Mouse (Mus musculus) retina, postnatal 1 day (tissue): Measurements from ENCODE around the gene Ski.
"Not testable (repeated sequence)": the region's sequence is repeated elsewhere in the genome, so short reads cannot be mapped to it uniquely, and the experiment has no call there.

Source experiments
- DNase-seq: peaks from one replicate; pipeline ENCODE4 v3.0.0-alpha.2; 2012

Gene Ski

DNA sequence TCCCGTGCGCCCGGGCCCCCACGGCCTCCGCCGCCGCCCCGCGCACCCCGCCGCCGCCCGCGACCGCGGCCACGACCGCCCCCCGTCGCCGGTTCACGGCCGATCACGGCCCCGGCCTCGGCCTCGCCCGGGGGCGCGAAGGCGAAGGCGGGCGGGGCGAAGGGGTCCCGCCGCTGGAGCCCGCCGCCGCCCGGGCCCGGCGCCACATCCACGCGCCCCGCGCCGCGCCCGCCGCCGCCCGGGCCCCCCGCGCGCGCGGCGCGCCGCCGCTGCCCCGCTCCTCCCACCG, at the start of gene Ski:
Gene Ski (minus strand): TSS at position 41 of the 289 bp plus-strand sequence.
- no peak for DNase-seq

DNA sequence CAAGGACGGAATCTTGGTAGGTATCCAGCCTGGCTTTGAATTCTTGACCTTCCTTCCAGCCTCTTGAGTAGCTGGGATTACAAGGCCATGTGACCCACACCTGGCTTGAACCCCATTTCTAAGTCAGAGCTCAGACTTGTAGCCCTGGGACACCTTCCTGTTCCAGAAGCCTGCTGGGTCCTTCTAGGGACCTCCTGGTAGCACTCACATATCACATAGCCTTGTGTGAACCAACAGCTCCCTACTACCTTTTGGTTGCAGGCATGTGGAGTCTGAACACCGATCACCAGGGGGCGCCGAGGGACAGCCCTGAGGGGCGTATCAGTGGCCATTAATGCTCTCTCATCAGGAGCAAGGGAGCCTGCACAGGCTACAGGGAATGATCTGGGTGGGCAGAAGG, 46.0 kb upstream of the Ski start:
- DNase-seq: peak; percentile 53

DNA sequence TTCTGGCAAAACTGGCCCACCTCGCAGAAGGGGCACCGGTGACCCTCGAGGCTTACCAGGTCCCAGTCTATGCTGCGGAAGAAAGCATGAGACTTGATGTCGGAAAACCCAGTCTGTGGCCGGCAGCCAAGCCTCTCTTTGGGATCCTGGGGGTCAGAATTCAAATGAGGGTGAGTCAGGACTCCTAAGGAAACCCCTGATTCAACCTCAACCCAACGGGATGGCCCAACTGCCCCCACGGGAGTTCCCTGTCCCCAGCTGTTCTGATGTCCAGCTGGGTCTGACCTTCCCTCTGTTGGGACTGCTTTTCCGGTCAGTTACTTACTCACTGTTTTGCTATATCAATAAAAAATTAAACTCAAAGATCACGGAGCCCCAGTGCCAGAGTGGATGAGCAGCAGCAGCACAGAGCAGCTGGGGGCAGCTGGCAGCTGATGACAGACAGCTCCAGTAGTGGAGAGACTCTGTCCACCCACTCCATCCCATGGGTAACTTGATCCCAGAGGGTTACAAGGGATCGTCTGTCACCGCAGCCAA, 45.3 kb upstream of the Ski start:
- no peak for DNase-seq

DNA sequence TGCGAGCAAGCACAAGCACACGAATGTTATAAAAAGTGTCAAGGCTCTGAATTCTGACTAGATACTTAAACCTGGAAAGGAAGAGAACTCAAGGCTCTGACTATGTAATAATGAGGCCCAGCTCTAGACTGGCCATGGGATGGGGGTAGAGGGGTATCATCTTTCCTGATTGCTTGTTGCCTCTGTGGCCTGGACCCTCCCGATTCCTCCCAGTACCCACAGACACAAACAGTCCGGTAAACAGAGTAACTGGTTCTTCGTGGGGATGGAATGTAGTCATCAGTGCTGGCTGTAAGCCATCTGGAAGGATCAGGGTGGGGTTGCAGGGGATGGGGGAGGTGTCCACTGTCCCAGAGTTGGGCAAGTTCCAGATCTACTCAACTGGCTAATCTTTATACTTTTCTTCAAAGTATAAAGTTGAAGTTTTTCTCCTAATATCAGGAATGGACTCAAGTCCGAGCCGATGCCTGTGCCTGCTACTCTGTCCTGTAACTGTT, 44.7 kb upstream of the Ski start:
- DNase-seq: no peak

DNA sequence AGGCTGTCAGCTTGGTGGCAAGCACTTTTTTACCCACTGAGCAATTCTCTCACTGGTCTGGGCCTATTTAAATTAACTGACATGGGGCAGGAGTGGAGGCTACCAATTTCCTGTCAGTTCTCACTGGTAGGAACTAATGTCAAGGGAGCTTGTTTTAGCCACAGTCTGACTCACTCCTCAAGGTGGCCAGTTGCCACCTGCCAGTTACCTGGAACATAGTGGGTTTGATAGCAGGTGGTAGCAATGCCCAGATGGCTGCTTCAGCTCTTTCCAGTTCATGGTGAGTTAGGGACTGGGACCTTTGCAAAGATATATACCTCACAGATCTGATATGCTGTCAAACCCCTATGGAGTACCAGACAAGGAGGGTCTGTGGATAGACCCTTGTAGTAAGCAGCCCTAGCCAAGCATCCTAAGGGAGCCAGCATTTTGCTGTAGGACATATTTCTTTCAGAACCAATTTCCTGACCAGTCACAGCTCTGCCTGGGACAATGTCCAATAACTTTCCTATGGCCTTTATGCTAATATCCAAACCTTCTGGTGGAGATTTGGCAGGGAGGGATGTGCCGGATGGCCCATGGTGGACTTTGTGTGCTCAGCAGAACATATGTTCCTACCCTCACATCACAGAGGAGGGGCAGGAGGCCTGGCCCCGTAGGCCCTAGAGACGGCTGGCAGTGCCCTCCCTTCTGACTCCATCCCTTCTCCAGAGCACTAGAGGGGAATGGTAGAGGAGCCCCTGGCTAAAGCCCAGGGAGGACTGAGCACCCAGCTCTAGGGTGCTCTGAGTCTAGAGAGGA, 42.3 kb upstream of the Ski start:
- DNase-seq: no peak

DNA sequence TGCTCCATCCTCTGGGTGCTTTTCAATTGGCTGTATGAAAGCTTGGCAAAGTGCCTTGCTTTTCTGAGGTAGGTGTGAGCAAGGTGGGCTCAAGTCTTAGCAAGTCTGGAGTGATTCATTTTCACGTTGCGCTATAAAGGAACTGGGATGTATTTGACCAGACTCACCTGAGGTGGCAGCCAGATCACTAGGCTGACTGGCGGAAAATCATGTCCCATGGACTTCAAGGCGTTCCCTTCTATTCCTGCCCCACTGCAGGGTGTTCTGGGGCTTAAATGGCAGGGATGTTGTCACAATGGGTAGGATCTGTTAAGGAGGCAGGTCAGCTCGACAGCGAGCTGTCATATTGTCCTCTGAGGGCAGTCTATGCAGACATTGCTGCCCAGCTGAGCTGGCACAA, 29.9 kb upstream of the Ski start:
- DNase-seq: no peak

DNA sequence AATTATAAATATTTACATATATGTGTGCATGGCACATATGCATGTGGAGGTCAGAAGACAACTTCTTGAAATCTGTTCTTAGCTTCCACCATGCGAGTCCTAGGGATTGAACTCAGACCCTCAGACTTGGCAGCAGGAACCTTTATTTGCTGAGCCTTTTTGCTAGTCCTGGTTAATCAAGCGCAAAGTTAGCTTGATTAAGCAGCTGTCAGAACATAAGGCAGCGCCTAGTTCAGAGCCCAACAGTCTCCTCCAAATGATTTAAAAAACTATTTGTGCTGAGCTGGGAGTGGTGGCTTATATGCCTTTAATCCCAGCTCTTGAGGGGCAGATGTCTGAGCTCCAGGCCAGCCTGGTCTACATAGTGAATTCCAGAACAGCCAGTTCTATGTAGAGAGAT, 28.8 kb upstream of the Ski start:
- peak; percentile 77 for DNase-seq

DNA sequence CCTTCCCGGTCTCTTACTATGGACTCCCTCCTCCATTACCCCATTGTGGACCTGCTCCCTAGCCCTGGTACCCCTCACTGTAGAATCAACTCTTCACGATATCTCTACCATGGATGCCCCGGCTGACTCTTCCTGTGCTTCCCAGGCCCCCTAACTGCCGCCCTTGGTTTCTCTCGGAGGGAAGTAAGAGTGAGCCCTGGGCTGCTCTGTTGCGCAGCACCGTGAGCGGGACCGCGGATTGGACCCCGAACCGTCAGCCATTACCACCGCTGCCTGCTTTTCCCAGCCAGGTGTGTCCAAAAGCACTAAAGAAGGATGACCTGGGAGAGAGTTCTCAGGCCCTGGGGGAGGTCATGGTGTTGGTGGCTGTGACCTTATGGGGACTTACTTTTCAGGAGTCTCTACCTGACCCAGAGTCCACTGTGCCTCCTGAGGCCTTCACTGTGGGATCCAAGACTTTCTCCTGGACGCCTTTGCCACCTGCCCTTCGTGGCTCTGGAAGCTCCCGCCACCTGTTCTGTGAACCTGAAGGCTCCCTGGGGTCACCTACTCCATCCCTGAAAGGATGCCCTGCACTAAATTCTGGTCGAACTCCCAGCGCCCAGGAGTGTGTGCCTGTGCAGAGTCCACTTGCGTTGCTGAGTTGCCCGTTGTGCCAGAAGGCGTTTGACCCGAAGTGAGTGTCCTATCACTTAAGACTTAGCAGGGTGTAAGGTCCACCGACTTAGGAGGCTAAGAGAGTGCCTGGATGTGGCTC, 28.1 kb upstream of the Ski start:
- DNase-seq: peak; percentile 9

DNA sequence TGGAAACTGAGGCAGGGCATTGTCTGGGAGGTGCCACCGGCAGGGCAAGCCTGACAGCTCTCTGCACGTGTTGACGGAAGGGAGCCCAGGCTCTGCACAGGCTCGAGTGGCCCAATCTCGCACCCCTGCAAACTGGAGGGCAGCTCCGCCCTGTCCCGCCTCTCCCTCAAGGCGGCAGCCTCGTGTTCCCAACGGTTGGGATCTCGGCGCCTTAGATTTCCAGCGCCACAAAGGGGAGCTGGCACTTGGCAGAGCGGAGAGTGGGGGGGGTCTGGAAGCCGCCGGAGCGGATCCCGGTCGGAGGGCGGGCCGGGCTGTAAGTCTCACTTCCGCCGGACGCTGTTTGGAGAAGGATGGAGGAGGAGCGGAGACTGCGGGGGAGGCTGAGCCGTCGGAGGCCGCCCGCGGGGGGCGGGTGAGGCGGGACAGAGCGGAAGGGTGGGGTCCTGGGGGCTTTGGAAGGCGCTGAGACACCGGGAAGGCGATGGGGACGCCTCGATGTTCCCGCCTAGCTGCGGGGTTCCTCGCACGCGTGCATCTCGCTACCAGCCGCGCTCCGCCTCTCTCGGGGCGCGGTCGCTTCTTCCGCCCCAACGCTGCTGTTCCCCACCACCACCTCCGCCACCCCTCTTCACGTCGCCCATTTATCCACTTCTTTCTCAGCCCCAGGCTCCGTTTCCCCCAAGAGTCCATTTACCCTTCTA, 27.4 kb upstream of the Ski start, which contains the start of gene Faap20:
Gene Faap20 (plus strand): TSS at position 155 of the 704 bp plus-strand sequence.
- peak; percentile 95 for DNase-seq

DNA sequence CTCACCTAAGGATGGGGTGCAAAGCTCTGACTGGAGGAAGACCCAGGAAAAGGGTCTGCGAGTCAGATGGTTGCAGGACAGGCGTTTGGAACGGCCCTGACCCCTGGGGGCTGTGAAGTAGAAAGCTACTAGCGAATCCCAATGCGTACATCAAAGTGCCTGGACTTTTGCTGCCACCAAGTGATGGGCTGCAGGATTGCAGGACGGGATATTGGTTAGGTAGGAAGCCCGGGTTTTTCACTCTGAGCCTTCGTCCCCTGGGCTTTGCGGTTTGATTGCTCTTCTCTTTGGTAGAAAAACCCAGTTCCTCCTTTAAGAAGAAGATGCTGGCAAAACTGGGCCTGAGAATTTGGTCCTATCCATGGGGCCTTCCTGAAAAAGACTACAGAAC, 26.9 kb upstream of the Ski start:
- peak; percentile 96 for DNase-seq

DNA sequence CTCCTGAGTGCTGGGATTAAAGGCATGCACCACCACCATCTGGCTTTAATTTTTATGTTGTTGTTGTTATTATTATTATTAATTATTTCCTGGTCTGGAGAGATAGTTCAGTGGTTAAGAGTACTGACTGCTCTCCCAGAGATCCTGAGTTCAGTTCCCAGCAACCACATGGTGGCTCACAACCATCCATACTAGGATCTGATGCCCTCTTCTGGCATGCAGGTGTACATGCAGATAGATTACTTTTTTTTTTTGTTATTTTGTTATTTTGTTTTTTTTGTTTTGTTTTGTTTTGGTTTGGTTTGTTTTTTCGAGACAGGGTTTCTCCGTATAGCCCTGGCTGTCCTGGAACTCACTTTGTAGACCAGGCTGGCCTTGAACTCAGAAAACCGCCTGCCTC, 25.7 kb upstream of the Ski start:
- DNase-seq: not testable (repeated sequence)

DNA sequence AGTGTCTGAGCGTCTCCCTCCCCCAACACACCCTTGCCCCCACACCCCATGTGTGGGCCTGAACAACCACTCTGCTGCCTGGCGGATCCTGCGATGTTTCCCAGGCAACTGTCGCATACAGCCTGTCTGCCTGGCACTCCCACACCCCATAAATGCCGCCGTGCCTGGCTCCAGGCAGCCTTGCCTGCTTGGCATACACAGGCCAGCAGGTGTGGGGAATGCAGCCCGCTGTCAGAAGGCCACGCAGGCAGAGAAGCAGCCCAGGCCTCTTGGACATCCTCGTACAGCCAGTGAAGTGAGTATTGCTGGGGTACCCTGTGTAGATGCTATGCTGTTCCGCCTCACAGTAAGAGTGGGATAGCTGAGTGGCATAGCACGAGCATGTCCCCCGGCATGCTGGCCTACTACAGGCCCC, 24.3 kb upstream of the Ski start:
- peak; percentile 43 for DNase-seq

DNA sequence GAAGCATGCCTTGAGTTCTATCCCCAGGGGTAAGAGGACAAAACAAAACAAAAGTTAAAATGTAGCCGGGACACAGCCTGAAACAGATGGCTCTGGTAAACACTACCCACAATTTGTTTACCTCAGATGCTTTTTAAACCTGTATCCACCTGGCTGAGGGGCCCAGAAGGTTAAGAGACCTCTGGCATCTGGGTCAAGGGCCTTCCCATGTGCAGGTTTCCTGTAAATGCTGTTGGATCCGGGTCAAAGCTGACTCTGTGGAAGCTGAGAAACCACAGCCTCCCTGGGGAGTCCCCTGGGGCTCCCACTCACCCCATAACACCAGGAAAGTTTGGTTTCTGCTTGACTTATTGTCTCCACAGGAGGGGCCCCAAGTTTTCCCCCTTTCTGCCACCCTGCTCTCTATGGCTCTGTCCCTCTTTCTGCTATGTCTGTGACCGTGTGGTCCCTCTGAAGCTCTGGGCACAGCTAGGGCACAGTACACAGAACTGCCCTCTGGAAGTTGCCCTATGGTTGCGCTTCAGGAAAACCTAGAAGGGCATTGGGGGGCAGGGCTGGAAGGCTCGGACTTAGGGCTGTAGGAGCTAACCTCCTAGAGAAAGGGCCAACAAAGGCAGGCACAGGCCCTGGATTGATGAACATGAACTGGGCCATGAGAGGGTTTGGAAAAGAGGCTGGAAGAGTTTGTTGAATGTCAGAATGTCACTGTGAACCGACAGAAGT, 23.5 kb upstream of the Ski start:
- no peak for DNase-seq

DNA sequence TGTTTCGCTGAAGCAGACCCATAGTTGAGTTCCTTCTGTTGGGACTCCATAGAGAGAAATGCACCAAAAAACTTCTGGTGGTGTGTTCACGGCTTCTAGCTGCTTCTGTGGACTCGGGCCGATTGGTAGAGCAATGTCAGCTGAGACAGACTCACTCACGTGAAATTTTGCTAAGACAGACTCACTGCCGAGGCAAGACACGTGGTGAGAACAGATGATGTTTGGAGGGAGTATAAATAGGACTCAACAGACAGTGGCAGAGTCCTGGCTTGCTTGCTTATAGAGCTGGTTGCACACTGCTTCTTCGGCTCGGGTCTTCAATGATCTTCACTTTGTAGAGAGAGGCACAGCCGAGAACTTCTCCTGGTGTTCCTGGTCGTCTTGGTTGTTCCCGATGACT, 20.8 kb upstream of the Ski start:
- no peak for DNase-seq

DNA sequence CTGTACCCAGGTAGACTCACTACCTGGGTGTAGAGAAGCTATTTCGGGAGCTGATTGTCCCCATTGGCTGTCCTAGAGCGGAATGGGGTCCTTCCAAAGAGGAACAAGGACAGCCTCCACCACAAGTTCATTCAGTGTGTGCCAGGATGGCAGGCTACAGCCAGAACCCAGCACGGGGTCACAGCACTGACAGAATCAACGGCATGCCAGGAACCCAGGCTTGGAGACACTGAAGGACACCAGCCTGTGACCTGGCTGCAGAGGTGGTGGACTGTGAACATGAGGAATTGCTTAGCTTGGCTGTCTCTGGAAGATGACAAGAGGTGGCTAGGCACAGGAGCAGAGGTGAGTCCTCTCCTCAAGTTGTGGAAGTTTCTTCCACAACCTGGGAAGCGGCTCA, 19.9 kb upstream of the Ski start:
- DNase-seq: no peak

DNA sequence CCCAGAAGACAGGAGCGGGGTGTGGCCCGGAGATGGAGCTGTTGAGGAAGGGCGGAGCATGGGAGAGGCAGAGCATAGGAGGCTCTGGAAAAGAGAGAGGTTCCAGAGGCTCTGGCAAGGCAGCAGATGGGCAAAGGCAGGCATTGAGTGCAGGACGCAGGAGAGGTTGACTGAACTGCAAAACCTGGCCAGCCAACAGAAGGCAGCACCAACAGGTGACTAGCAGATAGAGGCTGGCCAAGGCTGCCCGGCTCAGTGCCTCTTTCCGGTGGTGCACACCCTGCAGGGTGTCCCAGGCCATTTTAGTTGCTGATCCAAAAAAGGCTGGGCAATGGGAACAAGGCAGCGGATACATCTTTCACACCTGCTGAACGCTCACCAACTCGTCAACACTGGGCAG, 19.4 kb upstream of the Ski start:
- no peak for DNase-seq

DNA sequence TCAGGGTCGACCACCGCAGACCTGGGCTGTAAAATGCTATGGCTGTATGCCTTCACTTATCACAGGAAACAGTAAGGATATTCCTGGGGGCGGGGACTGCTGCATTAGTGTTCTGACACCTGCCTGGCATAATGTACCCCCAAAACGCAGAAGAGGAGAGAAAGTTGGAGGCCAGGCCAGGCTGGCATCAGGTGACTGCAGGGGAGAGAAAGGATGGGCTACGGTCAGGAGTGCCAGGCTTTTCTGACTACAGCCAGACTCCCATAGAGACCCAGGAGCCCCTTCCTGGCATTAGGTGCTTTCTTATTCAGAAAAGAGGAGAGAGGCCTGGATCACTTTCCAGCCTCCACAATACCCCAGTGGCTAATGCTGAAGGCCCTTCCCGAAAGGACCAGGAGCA, 17.1 kb upstream of the Ski start:
- DNase-seq: no peak

DNA sequence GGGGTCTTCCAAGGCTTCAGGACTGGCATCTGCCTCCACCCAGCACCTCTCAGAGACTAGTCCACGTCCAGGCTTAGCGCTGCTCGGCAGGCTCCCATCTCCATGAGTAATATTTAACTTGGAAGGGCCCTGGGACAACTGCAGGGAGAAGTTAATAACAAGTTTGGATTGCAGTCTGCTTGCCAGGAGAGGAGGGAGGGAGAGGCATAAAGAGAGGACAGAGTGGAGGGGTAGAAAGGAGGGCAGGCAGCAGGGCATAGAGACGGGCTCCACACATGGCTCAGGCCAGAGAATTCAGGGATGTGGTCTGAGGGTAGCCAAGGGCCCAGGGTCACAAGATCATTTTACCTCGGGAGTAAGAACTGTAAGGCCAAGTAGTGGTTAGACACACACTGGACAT, 15.9 kb upstream of the Ski start:
- no peak for DNase-seq

DNA sequence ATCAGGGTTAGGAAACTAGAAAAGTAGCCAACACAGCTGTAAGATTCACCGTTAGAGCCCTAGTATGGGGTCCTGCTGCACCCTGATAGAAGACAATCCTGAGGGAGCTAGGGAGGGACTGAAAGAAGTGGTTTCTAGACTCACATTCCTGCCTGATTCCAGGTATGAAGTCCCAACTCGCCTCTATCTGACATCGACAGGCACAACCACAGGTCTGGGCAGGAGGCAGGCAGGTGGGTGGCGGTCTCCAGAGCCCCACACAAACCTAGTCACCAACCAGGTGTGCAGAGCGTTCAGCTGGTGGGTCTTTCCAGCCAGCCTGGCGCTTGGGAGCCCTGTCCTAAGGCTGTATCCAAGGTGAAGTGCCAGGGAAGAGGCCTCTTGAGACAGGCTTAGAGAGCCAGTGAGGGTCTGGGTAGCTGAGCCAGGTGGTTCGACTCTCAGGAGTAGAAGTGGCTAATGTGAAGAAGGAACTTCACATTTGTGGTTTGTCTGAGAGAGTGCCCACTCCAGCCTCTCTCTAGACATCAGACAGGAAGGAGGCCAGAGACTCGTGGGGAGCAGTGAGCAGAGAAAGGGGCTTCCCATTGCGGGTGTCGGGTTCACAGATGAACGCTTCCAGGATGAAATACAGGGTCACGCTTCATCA, 14.5 kb upstream of the Ski start:
- no peak for DNase-seq

DNA sequence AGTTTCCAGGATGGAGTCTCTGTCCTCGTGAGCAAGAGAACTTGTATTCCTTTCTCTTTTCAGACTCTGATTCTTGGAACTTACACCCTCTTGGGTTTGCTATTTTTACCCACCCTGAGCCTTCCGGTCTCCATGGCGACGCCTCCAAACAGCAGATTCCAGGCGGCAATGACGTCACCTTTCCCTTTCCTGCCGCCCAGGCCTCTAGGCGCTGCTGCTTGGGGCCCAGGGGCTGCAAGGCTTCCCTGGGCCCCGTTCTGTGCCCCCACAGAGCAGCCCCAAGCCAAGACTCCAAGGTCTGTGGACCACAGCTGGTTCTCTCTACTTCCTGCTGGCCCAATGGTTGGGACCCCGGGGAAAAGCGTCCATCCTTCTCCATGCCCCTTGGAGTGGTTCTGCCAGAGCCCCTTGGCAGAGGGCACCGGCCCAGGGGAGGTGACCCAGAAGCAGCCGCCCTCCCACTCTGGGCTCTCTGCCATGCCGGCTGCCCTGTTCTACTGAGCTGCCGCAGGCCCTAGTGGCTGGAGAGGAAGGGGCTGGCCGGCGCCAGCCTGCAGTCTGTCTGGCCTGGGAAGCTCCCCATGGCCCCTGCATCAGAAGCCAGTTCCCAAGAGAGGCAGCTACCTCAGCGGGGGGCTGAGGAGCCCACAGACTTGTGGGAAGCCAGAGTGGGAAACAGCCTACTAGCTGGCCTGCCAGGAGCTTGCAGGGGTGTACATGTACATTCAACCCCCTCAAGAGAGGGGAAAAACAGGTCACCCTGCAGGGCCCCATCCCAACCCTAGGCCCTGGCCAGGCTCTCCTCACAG, 13.1 kb upstream of the Ski start:
- DNase-seq: peak; percentile 92
